Mouse (Mus musculus) heart, embryonic 10.5 days (tissue): ENCODE measurements around the gene Sirpb1a. TPM values are rescaled to one million over a fixed set of nuclear protein-coding genes. Genes with fewer than 3 reads are reported as not detected.

Experiments used
- polyA plus RNA-seq: library from polyadenylated mRNA; unstranded; fragments of >200 nt; fragmentation: Nextera tagmentation; extraction: Ambion mirVana; gene quantifications from 2 replicates; pipeline ENCODE4 v1.2.1, GENCODE M21; 2016

Gene Sirpb1a
- polyA plus RNA-seq, 1 experiment from 2014 or later: not detected

Other genes with a start within 250 kb of the Sirpb1a start
- gene Gm9733, start 94.2 kb downstream of the Sirpb1a start, polyA plus RNA-seq: not detected in 2 replicates
- not detected in 2 replicates for gene Sirpb1b, start 148.5 kb upstream of the Sirpb1a start, polyA plus RNA-seq